Mouse (Mus musculus) bone marrow, adult 2 months (tissue): Measurements from ENCODE around the gene Abcg2.

Experiments used
- CTCF ChIP-seq: fragments of 200-500 bp; IDR thresholded peaks from 2 replicates; pipeline ENCODE4 v1.5.1; 2011; ENCODE audit warnings: low read length, control low read depth; ENCODE audit not compliant: control insufficient read depth, insufficient read depth
- POLR2A ChIP-seq: fragments of 200-500 bp; IDR thresholded peaks from 2 replicates; pipeline ENCODE4 v1.6.1; 2011; ENCODE audit warnings: low read depth, mild to moderate bottlenecking, control low read depth, low read length, borderline replicate concordance; ENCODE audit not compliant: control insufficient read depth

GRCm38 (mm10) chr6:58711909-58712308 is 127.6 kb downstream of the Abcg2 start:
- TF ChIP-seq CTCF (no peak), POLR2A (no peak)
